Mouse (Mus musculus) adrenal gland, postnatal 10 days (tissue): ENCODE measurements around the gene Mfap3l. TPM values are rescaled to one million over a fixed set of nuclear protein-coding genes. Genes with fewer than 3 reads are reported as not detected.
"Not testable (repeated sequence)": the region's sequence is repeated elsewhere in the genome, so short reads cannot be mapped to it uniquely, and the experiment has no call there.

Source experiments
- DNase-seq: peaks from one replicate; pipeline ENCODE4 v3.0.0; 2021; ENCODE audit warnings: mixed read lengths
- total RNA-seq, 2 experiments: library from RNA; stranded (reverse); gene quantifications; 2 replicates each; pipeline ENCODE4 v1.2.3; 2021

The Mfap3l gene
- total RNA-seq, 2 experiments from 2014 or later = 1.5 to 2.7 TPM

DNA sequence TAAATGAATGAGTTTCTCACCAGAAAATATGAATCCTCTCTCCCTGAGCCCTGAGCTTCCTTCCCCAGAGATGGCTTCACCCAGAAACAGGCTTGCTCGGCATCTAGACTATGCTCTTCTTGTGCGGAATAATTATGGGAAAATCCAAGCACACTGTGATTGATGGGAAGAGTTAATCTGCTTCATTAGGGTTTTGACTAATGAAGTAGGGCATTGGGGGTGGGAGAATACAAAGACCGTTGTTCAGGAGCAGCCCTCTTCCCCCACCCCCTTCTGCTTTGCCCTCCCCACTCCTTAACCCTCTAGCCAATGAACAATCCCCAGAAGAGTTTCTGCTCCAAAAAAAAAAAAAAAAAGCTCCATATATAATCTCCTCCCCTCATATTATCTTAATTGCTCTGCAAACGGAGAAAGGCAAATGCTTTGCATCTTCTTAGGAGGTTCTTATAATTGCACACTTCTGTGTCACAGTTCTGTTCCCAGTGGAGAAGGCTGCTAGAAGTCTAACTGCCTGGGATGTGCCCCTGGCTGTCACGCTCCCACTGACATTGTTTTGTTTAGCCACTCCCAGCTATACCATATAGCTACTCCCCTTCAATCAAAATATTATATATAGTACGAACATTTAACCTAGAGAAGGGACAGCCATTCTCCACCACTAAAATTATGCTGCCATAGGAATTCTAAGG lies 24.9 kb downstream of the Mfap3l start:
- DNase-seq = no peak

DNA sequence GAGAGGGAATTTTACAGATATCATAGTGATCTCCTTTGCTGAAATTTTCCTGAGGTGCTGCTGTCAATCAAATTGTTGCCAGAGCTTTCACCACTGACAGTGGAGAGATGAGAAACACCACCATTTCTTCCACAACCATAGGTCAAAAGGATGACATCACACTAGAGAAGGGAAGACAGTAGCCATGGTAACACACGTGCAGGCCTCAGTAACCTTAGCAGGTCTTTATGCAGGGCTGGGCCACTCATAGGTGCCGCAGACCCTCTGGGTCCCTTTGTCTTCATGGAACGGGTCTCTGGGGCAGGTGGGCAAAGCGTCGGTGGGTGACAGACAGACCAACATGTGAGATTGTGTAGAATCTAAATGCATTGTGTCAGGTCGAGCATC lies 25.5 kb downstream of the Mfap3l start:
- no peak for DNase-seq

DNA sequence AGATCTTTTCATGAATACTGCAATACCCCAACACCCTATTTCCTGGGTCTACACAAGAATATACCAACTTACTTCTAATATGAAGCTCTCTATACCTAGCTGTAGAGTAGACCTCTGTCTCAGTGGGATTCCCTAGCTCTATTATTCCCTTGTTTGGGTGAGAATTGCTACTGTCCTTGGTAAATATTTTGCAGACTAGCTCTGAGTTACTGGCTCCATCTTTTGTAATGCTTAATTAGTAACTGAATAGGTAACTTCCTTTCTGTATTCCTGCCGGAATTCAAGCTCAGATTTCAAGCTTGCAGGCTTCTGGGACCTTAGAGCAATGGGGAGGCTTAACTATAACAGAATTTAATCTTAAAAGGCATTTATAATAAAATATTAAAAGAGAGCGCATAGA lies 26.1 kb downstream of the Mfap3l start:
- not testable (repeated sequence) for DNase-seq

GRCm38 (mm10) chr8:60659721-60660120 lies 27.1 kb downstream of the Mfap3l start:
- no peak for DNase-seq

DNA sequence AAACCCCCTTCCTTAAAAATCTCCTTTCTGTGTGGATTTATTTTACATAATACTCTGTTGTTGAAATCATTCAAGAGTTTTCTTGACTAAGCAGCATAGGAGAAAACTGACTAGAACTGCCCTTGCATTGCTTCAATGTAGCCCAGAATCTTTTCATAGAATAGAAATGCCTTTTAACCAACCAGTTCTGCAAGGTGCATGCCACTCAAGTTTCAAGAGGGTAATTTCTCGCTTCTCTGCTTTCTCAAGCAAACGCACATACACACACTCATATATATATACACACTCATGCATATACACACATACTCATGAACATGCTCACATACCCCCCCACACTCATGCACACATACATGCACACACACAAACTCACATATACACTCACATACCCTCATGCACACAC lies 28.6 kb downstream of the Mfap3l start:
- no peak for DNase-seq

GRCm38 (mm10) chr8:60663552-60663951 lies 30.9 kb downstream of the Mfap3l start:
- DNase-seq = no peak

DNA sequence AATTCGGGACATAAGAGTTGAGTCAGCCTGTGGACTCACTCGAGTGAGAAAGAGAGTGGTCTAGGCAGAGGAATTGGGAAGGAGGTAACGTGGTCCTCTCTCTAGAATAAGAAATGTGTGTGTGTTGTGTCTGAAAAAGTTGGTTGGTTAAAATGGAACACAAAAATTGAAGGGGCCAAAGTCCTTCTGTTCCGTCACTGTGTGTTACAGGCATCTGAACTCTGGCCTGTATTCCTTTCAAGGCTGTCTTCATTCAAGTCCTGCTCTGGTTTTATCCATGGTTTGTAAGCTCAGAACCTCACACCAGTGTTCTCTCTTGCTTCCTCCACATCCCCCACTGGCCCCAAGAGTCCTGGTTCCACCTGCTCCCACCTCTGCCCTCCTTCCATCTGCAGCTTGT lies 33.2 kb downstream of the Mfap3l start:
- no peak for DNase-seq

DNA sequence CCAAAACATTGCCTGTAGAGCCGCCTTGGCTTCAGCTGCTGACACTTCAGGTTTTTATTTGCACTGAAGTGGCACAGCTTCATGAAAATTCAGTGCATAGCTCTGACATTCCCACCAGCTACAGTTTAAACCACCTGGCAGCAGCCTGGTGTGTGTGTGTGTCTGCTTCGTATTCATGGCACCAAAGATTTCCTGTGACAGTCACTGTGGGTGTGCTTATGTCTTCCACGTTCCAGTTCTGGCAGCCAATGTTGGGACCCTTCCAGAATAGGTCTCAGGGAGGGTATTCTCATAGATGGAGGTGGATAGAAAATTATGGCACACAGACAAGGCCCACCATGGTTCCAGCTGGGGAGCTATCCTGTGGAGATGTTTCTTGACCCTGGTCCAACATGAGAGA lies 34.2 kb downstream of the Mfap3l start:
- DNase-seq = no peak

- DNase-seq = no peak
These were observed 46.0 kb downstream of the Mfap3l start for GRCm38 (mm10) chr8:60678590-60678989.

DNA sequence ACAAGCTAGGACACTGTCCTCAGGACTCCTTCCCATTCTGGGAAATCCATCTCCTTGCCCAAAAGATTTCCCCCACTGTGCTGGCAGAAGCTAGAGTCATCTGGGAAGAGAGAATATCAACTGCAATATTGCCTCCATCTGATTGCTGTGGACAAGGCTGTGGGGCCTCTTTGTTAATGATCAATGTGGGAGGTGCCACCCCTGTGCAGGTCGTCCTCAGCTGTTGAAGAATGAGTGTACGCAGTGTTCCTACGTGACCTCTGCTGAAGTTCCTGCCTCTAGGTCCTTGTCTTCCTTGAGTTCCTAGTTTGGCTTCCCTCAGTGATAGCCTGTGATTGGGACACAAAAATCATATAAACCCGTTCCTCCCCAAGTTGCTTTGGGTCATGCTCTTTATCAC lies 49.2 kb downstream of the Mfap3l start:
- DNase-seq = no peak

GRCm38 (mm10) chr8:60682340-60682739 lies 49.7 kb downstream of the Mfap3l start:
- no peak for DNase-seq

- no peak for DNase-seq
These were observed 79.0 kb downstream of the Mfap3l start for GRCm38 (mm10) chr8:60711516-60712086.

DNA sequence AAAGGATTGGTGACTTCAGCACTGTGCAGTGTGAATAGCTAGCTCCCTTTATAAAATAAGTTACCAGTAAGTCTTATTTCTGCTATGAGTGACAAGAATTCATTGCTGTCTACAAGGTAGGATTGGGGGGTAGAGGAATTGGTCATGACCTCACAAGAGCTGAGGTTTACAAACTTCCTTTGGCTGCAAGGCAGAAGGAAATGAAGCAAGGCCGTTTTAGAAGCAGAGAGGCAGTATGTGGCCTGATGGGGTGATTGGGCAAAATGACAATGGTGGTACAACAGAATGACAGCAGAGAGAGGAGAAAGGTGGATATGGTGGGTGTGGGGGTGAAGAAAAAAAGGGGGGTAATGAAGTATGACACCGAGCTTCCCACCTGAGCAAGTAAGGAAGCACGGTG lies 82.1 kb downstream of the Mfap3l start:
- no peak for DNase-seq

DNA sequence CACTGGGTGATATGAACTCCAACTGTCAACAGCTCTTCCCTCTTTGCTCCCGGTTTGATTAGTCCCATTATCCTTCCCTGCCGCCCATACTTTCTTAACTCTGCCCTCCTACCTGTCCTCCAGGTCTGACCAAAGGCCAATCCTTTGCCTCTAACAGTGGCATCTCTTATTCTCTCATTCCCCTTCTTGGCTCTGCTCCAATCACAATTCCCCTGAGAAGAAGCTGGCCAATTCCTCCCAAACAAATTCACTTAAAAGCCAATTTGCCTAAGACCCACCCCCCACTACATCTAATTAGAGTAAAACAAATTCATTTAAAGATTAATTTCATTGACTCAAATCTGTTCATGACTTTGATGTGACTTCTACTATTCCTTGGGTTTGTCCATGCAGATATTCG lies 86.1 kb downstream of the Mfap3l start:
- DNase-seq = peak; percentile 6

Other genes with a start within 250 kb of the Mfap3l start
- not detected for gene Gm10283, start 129.6 kb upstream of the Mfap3l start, total RNA-seq
- gene Aadat, start 126.9 kb upstream of the Mfap3l start, total RNA-seq = 10 to 100 TPM in 1 of 2 experiments, 1 to 10 TPM in 1; 4.3 to 10.4 TPM